Mouse (Mus musculus): ENCODE measurements around the gene Zfp598. TPM values are rescaled to one million over a fixed set of nuclear protein-coding genes. Genes with fewer than 3 reads are reported as not detected.

Zfp598 gene
- total and polyA plus RNA-seq, 3 experiments = 22.1 to 54.0 (median 31.8) TPM

DNA sequence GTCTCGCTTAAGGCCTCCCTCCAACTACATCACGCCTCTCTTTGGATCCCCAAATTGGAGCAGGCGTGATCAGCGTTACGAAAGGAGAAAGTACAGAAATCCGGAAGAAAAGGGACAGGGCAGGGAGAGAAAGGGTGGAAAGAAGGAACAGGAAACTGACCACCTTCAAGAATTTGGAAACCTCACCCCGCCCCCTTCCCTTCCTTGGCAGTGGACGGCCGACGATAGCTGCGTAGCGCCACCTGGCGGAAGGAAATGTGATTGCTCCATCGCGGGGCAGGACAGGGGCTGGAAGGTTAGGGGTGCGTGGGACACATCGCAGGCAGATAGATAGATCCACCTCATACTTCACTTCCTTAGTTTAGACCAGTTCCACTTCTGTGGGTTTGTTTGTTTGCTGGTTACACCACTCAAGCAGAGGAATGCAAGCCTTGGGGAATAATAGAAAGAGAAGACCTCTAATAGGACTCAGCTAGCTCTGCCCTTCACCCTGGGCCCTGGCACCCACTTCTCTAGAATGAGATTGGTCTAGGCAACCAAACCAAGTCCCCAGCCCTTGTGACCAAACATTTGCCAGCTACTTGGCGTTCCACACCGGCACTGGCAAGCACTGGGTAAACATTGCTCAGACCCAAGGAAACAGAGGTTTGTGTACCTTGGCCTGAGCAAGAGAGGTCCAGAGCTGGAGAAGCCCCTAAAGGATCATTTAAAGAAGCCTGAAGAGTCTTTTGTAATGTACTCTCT, 15.3 kb upstream of the Zfp598 start (continued):
- TF ChIP-seq BHLHE40 (IDR thresholded peaks at IDR 0.05; ENCODE audit: low read depth, low read length) (no peak), JUND (conservative IDR thresholded peaks at IDR 0.05; ENCODE audit: low read depth, low read length) (no peak), ELF1 (IDR thresholded peaks at IDR 0.05; ENCODE audit: low read depth, low read length) (peak; percentile 67), MAZ (IDR thresholded peaks at IDR 0.05; ENCODE audit: low read depth, low read length) (peak; percentile 87)

DNA sequence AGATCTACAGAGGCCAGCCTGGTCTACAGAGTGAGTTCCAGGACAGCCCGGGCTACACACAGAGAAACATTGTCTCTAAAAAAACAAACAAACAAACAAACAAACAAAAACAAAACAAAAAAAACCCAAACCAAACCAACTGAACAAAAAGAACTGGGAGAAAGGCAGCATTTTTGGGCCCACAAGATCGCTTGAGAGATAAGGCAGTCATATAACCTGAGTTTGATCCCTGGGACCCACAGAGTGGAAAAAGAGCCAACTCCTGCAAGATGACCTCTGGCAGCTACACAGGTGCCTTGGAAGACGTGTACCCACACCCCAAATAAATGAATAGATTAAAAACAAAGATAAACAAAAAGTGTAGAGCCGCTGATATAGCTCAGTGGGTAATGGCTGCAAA, 14.5 kb upstream of the Zfp598 start:
- Histone ChIP-seq H3K4me2 (ENCODE audit: insufficient read depth, low read depth, poor library complexity, severe bottlenecking) (no peak overlapping the region), H3K36me3 (replicated peaks in 1 of 2; ENCODE audit: control insufficient read depth in 1 of 2, insufficient read depth in 1 of 2, low read length in 1 of 2) (no peaks in the 10 kb centered on the region), H3K4me3 (replicated peaks in 1 of 3; ENCODE audit: low read depth in 2 of 3, low read length in 2 of 3, poor library complexity in 1 of 3) (no peak overlapping the region), H3K9me3 (replicated peaks; ENCODE audit: low read length) (no peaks in the 10 kb centered on the region), H3K9ac (ENCODE audit: insufficient read depth, low read depth) (no peak overlapping the region), H3K79me2 (replicated peaks; ENCODE audit: control insufficient read depth, extremely low read depth, insufficient read depth, poor library complexity, severe bottlenecking) (no peaks in the 10 kb centered on the region), H3K27me3 (replicated peaks) (peaks cover 13% of the 10 kb centered on the region), H3K4me1 (ENCODE audit: control insufficient read depth in 1 of 2, insufficient read depth in 2 of 2) (peaks cover 3 to 22% of the 10 kb centered on the region in 2 experiments), H3K27ac (ENCODE audit: insufficient read depth, low read depth) (no peak overlapping the region)
- no peak for DNase-seq (ENCODE audit: extremely low read depth)
- TF ChIP-seq NELFE (IDR thresholded peaks at IDR 0.05; ENCODE audit: low read depth, low read length) = no peak
- no peak for TF ChIP-seq KAT2A (IDR thresholded peaks at IDR 0.05; ENCODE audit: insufficient replicate concordance, low read length)
- TF ChIP-seq E2F4 (IDR thresholded peaks at IDR 0.05; ENCODE audit: insufficient replicate concordance, low read depth, low read length) = no peak
- no peak for TF ChIP-seq ZNF384 (IDR thresholded peaks at IDR 0.05; ENCODE audit: low read depth, low read length)
- TF ChIP-seq USF1 (IDR thresholded peaks at IDR 0.05; ENCODE audit: low read depth, low read length) = no peak
- TF ChIP-seq CHD2 (IDR thresholded peaks at IDR 0.05; ENCODE audit: low read length) = no peak
- TF ChIP-seq POLR2AphosphoS2 (IDR thresholded peaks at IDR 0.05; ENCODE audit: low read depth, low read length) = no peak
- no peak for TF ChIP-seq CTCF (conservative IDR thresholded peaks at IDR 0.05 in 1 of 2, IDR thresholded peaks at IDR 0.05 in 1 of 2; ENCODE audit: low read depth in 2 of 2, low read length in 2 of 2)
- TF ChIP-seq NRF1 (IDR thresholded peaks at IDR 0.05; ENCODE audit: low read depth, low read length) = no peak
- no peak for TF ChIP-seq POLR2A (IDR thresholded peaks at IDR 0.05; ENCODE audit: low read depth, low read length)
- TF ChIP-seq ZC3H11A (IDR thresholded peaks at IDR 0.05; ENCODE audit: low read depth, low read length) = no peak
- no peak for TF ChIP-seq JUND (conservative IDR thresholded peaks at IDR 0.05; ENCODE audit: low read depth, low read length)
- no peak for TF ChIP-seq PAX5 (IDR thresholded peaks at IDR 0.05; ENCODE audit: low read length)
- no peak for TF ChIP-seq RCOR1 (conservative IDR thresholded peaks at IDR 0.05; ENCODE audit: low read depth, low read length)
- no peak for TF ChIP-seq ELF1 (IDR thresholded peaks at IDR 0.05; ENCODE audit: low read depth, low read length)
- TF ChIP-seq HCFC1 (IDR thresholded peaks at IDR 0.05; ENCODE audit: low read depth, low read length) = no peak
- TF ChIP-seq ZMIZ1 (IDR thresholded peaks at IDR 0.05; ENCODE audit: low read depth, low read length) = no peak
- in situ Hi-C loops (cut with MboI; ENCODE audit: low pct_ligation_motif_present, low pct_unique_long_range_greater_than_20kb, low sequenced_read_pairs) = loop anchor here (5.0 kb wide), 1 partner anchor 58 kb away; no protein-coding TSS in a partner anchor
- dilution Hi-C loops (cut with MboI; ENCODE audit: extremely low pct_ligation_motif_present, extremely low pct_unique_long_range_greater_than_20kb, low sequenced_read_pairs) = no loop called here

Measured in CH12.LX (cell line).